Mouse (Mus musculus) bone marrow, adult 2 months (tissue): ENCODE results near the gene Gm21677. TPM values are rescaled to one million over a fixed set of nuclear protein-coding genes. Genes with fewer than 3 reads are reported as not detected.
"Not testable (repeated sequence)": the region's sequence is repeated elsewhere in the genome, so short reads cannot be mapped to it uniquely, and the experiment has no call there.

Experiments used
- H3K27ac ChIP-seq: fragments of 200-500 bp; 2 replicates; pipeline ENCODE4 v1.5.1; 2012; ENCODE audit warnings: low read depth, mild to moderate bottlenecking, control low read depth, inconsistent platforms, low read length; ENCODE audit not compliant: control insufficient read depth, poor library complexity, insufficient read depth
- H3K4me1 ChIP-seq: fragments of 200-500 bp; 2 replicates; pipeline ENCODE4 v1.6.1; 2011; ENCODE audit warnings: low read length; ENCODE audit not compliant: control insufficient read depth, insufficient read depth
- H3K4me3 ChIP-seq: fragments of 200-500 bp; replicated peaks from 2 replicates; pipeline ENCODE3; 2011; ENCODE audit warnings: mild to moderate bottlenecking, low read depth, low read length, control low read depth; ENCODE audit not compliant: control insufficient read depth
- WGBS: fragments of 180-500 bp; shearing (Covaris S2); methylation state at CpG from one replicate; pipeline ENCODE4 v1.1.7; 2018; 5-methylcytosine and 5-hydroxymethylcytosine counted together
- polyA plus RNA-seq: library from polyadenylated mRNA; stranded (reverse); fragments of >200 nt; gene quantifications from 2 replicates; pipeline ENCODE4 v1.2.4, GENCODE M21; 2011; ENCODE audit warnings: low replicate concordance; ENCODE audit not compliant: missing spikeins, insufficient read depth, insufficient read length

The Gm21677 gene
- polyA plus RNA-seq: not detected in 2 replicates

GRCm38 (mm10) chrY:3306349-3306748, at the start of gene Gm21677:
Gene Gm21677, minus strand, starts transcription at chrY:3306449.
- not testable (repeated sequence) for H3K4me1 ChIP-seq, H3K27ac ChIP-seq, H3K4me3 ChIP-seq
- no CpG with 5 or more reads among the region's 9 CpGs for WGBS

- not testable (repeated sequence) for H3K27ac ChIP-seq, H3K4me3 ChIP-seq, H3K4me1 ChIP-seq
- no CpG with 5 or more reads among the region's 9 CpGs for WGBS
Observed at GRCm38 (mm10) chrY:3345229-3345628, 39.0 kb upstream of the Gm21677 start, which contains the start of gene Gm21693. Gene Gm21693, minus strand, starts transcription at chrY:3345329.

GRCm38 (mm10) chrY:3340661-3341060, 34.4 kb upstream of the Gm21677 start:
- WGBS: no CpG with 5 or more reads among the region's 11 CpGs
- H3K27ac ChIP-seq, H3K4me3 ChIP-seq, H3K4me1 ChIP-seq: not testable (repeated sequence)

Other genes starting within 250 kb of the Gm21677 start
- not detected in 2 replicates for gene Gm21693, start 38.9 kb upstream of the Gm21677 start, polyA plus RNA-seq
- gene Gm21704, start 103.7 kb upstream of the Gm21677 start, polyA plus RNA-seq: not detected in 2 replicates
- not detected in 2 replicates for gene Gm21708, start 103.7 kb upstream of the Gm21677 start, polyA plus RNA-seq